Mouse (Mus musculus): ENCODE data around the gene Gm10778.
A peak's percentile ranks its signal among the peaks of the same experiment; 100 is the strongest.

Gene Gm10778

GRCm38 (mm10) chr10:81648803-81649775, at the start of gene Gm10778:
Gene Gm10778, plus strand, starts transcription at chr10:81649059.
- peak; percentile 92 for DNase-seq (ENCODE audit: low spot score)

- no peak for DNase-seq (ENCODE audit: low spot score)
Measured at GRCm38 (mm10) chr10:81599630-81600029, 49.2 kb upstream of the Gm10778 start.

GRCm38 (mm10) chr10:81600096-81600495, 48.8 kb upstream of the Gm10778 start:
- DNase-seq (ENCODE audit: low spot score) = no peak

- DNase-seq (ENCODE audit: low spot score) = peak; percentile 93
Measured at GRCm38 (mm10) chr10:81600738-81601203, 48.1 kb upstream of the Gm10778 start, which contains the start of gene Tle6. Gene Tle6, minus strand, starts transcription at chr10:81601073.

- DNase-seq (ENCODE audit: low spot score) = no peak
Measured at GRCm38 (mm10) chr10:81601396-81601905, 47.4 kb upstream of the Gm10778 start.

GRCm38 (mm10) chr10:81602741-81603151, 46.1 kb upstream of the Gm10778 start:
- peak; percentile 54 for DNase-seq (ENCODE audit: low spot score)

GRCm38 (mm10) chr10:81604019-81604967, 44.6 kb upstream of the Gm10778 start:
- no peak for DNase-seq (ENCODE audit: low spot score)

- peak; percentile 90 for DNase-seq (ENCODE audit: low spot score)
Measured at GRCm38 (mm10) chr10:81604968-81605665, 43.7 kb upstream of the Gm10778 start.

- no peak for DNase-seq (ENCODE audit: low spot score)
Measured at GRCm38 (mm10) chr10:81605666-81605973, 43.2 kb upstream of the Gm10778 start.

DNA sequence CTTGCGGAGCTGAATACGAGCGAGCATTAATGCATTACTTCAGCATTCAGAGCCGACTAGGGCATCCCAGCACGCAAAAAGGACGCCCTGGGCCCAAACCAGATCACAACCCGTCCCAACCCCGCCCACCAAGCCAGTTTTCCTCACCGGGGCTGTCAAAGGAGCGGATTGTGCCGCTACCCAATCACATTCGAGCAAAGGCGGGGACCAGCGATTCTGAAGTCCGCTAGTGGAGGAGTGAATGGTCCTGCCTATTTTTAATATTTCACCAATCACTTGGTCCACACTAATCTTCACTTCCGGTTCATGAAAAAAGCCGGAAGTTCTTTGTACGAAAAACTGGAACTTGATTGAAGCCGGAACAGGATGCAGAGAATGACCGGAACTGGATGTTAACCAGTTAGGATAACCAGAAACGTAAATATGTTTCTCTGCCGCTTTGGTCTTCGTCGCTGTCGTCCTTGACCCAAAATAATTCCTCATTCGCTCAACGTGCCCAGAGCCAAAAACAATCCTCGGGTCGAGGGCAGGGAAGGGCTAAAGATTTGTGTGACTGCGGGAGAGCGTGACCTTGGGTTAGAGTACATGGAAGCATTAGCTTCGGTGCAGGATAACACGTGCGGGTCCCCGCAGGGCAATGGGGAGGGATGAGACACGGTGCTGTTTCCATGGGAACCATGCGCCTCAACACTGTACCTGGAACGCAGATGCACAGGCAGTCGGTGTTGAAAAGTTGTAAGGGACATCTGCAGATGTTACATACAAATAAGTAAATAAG, 42.7 kb upstream of the Gm10778 start, which contains the start of gene BC025920:
BC025920 (plus strand) TSS at position 297 of the 778 bp plus-strand sequence.
- DNase-seq (ENCODE audit: low spot score) = peak; percentile 96

DNA sequence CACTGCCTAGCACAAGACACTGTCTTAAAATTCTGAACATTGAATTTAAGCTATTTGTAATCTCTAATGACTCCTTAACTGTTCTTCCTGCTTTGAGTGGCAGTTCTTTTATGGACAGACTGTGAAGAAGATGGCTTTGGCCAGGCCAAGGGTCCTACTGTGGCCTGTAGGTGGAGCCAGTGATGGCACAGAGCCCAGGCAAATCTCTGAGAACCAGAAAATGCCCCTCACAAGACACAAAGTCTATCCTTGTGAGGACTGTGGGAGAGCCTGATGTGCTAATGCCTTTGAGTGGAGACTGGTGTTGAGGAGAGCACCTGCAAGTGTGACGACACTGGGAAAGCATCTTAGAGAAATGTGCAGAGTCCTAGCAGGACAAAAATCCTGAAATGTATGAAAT, 40.6 kb upstream of the Gm10778 start:
- DNase-seq (ENCODE audit: low spot score) = no peak

- DNase-seq (ENCODE audit: low spot score) = no peak
Measured at GRCm38 (mm10) chr10:81612779-81613178, 36.1 kb upstream of the Gm10778 start.

GRCm38 (mm10) chr10:81615486-81615885, 33.4 kb upstream of the Gm10778 start:
- DNase-seq (ENCODE audit: low spot score) = no peak

DNA sequence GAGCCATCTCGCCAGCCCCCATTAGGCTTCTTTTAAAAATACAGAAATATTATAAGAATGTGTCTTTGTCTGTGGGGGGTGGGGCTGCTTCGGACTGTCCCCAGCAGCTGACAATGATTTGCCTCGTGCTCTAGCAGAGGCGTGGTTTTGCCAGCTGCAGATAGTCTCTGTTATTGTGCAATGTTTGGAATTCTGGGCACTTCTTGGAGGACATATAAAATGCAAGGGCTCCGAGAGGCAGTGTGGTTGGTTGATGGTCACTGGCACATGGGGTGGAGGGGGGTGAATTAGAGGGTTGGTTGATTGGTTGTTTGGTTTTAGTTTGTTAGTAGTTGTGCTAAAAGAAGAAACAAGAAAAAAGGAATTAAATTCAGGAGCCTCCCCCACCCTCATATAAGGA, 28.9 kb upstream of the Gm10778 start:
- DNase-seq (ENCODE audit: low spot score) = no peak

GRCm38 (mm10) chr10:81620786-81621185, 28.1 kb upstream of the Gm10778 start:
- no peak for DNase-seq (ENCODE audit: low spot score)

GRCm38 (mm10) chr10:81623441-81623840, 25.4 kb upstream of the Gm10778 start:
- DNase-seq (ENCODE audit: low spot score) = no peak

- DNase-seq (ENCODE audit: low spot score) = no peak
Measured at GRCm38 (mm10) chr10:81626101-81626993, 22.5 kb upstream of the Gm10778 start.

DNA sequence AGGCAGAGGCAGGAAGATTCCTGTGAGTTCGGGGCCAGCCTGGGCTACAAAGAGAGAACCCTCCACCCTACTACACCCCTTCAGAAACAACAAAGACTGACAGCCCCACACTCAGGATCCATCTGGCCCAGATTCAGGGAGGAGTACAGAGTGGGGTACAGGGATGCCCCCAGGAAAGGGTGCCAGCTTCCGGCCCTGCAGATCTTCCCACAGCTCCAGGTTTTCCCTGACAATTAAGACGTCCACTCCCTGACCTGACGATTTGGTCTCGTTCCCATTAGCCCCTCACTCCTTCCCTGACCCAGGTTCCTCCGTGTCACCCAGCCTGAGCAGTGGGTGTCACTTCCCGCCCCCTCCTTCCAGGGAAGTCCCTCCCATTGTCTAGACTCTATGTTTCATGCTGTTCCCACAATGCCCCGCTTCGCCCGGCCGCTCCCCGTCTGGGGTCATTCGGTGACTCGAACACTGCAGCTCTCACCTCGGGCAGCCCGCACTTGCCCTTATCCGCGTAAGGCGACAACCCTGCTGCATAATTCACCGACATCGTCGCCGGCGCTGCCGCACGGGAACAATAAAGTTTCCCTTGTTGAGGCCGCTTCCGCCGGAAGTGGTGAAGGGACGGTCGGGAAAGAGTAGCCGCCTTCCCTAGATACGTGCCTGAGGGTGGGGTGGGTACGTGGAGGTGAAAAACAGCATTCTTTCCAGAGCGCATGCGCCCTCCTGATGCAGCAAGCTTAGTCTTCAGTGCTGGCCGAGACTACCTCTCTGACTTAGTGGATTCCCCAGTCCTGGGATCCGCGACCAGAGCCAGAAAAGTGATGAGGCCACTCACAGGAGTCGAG, 21.6 kb upstream of the Gm10778 start, which contains the start of gene Sirt6:
Sirt6 (minus strand) TSS at position 804 of the 842 bp plus-strand sequence.
- DNase-seq (ENCODE audit: low spot score) = peak; percentile 92

DNA sequence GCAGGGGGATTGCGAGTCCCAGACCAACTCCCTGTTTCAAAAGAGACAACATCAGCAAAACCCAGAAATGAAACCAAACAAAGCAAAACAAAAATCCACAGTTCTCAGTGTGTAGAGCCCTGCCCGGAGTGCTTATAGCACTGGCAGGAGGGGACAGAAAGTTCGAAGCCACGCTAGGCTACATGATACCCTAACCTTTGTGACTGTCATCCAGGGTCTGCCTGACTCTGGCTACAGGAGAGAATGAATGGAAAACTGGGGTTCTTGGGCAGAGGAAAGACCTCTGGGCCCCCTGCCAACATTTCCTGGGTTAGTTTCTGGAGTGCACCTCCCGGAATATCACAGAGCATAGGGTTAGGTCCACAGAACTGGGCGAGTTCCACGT, 21.0 kb upstream of the Gm10778 start:
- DNase-seq (ENCODE audit: low spot score) = peak; percentile 51
